Mouse (Mus musculus) retina, adult 2 months (tissue): ENCODE data around the gene Neto2.
"Not testable (repeated sequence)": the region's sequence is repeated elsewhere in the genome, so short reads cannot be mapped to it uniquely, and the experiment has no call there.

Source experiments
- DNase-seq: peaks from one replicate; pipeline ENCODE4 v3.0.0-alpha.2; 2012; ENCODE audit warnings: low read depth, low spot score

The Neto2 gene

DNA sequence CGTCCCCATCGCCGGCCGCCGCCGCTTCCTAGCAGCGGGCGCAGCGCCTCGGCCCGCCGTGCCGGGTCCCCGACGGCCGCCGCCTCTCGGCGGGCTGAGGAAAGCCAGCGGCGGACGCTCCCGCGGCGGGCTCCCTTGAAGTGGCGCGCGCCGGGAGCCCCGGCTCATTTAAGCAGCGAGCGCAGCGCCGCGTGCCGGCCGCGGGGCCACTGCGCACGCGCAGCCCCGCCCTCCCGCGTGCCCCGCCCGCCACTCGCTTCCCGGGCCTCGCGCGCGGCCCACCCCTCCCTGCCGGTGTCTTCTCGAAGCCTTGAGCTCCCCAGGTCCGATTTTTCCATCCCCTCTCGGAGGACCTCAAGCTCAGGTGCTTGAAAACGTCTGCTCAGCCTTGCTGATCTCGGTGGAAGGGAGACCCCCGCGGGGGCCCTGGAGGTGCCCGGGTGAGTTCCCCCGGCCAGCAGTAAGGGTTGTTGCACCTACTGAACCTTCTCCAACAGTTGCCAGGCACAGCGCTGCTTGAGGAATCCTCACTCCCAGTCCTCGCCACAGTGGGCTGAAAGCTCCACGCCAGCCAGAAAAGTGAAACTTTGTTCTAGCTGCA is at the start of gene Neto2:
Neto2 (minus strand) TSS at position 174 of the 601 bp plus-strand sequence.
- DNase-seq = peak; percentile 60

GRCm38 (mm10) chr8:85745053-85745452 is 44.3 kb upstream of the Neto2 start:
- no peak for DNase-seq

DNA sequence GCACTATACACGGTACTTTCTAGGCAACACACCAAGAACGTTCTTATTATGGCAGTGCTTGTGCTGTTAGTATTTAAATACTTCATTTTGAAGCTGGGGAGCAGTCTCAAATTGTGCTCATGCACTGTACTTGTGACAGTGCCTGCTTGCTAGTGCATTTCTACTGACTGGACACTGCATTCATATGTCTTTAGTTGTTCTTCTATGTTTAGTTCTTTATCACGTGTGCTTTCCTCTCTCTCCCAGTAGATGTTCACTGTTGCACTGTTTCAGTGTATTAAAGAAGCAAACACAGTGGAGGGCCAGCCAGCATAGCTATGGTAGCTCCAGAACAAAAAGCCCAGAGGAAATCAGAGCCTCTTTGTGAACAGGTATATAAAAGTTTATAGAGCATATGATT is 29.8 kb upstream of the Neto2 start:
- no peak for DNase-seq

- no peak for DNase-seq
Observed at GRCm38 (mm10) chr8:85717271-85717670, 16.5 kb upstream of the Neto2 start.

DNA sequence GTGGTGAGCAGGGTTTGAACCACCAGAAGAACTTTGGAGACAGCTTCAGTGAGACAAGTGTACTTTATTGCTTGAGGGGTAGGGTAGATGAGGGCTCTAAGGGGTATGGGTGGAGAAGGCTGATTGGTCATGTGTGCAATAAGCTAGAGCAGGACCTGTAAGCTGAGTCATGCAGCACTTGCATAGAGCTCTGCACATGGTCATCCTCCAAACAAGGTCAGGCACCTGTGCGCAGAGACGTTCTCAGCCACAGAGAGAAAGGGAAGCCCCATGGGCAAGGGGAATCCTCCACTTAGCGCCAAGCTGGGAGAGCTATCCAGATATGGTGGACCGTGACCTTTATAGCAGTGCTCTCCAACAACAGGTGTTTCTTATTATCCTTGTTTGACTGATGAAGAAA is 16.0 kb upstream of the Neto2 start:
- DNase-seq = no peak

- DNase-seq = no peak
Observed at GRCm38 (mm10) chr8:85706988-85707387, 6.3 kb upstream of the Neto2 start.

DNA sequence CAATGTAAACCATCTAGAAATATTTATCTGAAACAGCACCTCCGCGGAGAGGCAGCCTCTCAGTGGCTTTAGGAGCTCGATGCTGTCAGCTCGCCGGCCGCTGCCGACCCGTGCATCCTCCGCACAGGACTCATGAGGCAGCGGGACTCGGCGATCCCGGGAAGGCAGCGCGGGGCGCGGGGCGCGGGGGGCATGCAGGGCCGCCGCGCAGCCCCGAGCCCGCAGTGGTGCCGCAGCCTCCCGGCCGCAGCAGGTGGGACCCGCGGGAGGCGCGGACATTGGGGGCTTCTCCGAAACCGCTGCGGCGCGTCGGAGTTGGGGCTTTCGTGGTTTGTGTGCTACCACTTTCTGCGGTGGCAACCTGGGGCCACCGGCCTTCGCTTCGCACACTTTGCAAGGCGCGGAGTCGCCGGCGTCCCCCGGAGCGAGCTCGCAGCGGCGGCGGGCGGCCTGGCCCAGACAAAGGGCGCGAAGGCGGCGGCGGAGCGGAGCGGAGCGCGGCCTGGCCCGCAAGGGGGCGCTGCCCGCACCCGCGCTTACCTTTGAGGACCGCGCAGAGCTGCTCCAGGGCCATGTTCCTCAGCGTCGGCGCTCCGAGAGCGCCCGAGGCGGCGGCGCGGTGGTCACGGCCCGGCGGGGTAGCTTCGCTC is 498 bp downstream of the Neto2 start:
- DNase-seq = peak; percentile 34

DNA sequence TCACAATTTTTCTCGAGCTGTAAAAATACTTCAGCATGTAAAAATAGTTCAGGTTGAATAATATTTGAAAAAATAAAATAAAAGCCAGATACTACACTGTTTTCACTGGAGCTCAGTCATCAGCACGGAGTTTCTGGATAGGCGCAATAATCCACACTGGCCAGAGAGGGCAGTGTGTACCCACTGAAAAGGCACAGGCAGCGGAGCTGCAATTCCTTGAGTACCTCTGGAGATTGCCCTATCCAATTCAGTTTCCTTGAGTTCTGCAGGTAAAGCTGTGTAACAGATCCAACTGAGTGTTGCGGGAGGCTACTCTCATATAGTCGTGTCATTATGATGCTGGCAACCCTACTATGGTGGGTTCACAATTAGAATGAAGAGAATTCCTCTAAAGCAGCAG is 1.7 kb downstream of the Neto2 start:
- peak; percentile 55 for DNase-seq

DNA sequence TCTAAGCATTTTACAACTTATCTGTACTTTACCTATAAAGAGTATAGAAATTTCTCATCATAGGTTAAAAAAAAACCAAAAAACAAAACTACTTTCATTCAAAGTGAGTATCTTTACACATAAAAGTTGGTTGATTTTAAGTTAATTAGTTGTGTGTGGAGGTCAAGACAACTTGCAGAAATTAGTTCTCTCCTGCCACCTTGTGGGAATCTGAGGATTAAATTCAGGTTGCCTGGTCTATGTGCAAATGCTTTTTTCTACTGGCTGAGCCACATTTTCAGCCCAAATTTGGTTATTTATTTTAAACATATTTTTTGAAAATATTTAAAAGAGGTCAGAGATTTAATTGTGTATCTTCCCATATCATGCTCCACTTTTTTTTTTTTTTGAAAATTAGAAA is 35.6 kb downstream of the Neto2 start:
- DNase-seq = no peak

DNA sequence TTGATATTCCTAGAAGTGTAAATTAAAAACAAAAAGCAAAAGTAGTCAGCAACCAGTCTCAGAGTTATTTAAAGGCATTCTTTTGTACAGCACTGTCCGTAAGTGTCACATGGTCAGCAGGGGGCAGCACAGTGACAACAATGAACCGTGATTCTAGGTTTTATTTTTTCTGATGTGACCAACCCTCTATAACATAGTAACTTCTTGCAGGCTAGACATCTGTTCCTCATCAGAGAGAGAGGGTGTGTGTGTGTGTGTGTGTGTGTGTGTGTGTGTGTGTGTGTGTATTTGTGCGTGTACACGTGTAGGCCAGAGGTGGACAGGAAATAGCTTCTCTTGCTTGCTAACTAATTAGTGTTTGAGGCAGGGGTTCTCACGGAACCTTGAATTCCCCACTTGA is 38.7 kb downstream of the Neto2 start:
- peak; percentile 22 for DNase-seq

GRCm38 (mm10) chr8:85651201-85651600 is 49.5 kb downstream of the Neto2 start:
- no peak for DNase-seq

DNA sequence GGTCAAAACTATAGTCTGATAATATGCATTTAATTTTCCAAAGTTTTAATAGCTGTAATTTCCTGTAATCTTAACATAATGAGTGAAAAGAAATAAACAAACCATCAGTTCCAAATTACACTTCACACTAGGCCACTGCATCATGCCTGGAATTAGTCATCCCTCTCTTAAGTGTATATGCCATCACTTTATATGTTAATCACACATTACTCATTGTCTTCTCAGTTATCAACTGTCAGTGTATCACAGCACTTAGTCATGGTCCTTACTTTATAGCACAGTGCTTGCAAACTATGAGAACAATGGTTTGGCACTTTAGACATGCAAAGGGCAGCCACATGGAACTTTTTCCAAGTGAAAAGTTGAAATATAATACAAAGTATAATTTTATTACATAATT is 52.2 kb downstream of the Neto2 start:
- no peak for DNase-seq

DNA sequence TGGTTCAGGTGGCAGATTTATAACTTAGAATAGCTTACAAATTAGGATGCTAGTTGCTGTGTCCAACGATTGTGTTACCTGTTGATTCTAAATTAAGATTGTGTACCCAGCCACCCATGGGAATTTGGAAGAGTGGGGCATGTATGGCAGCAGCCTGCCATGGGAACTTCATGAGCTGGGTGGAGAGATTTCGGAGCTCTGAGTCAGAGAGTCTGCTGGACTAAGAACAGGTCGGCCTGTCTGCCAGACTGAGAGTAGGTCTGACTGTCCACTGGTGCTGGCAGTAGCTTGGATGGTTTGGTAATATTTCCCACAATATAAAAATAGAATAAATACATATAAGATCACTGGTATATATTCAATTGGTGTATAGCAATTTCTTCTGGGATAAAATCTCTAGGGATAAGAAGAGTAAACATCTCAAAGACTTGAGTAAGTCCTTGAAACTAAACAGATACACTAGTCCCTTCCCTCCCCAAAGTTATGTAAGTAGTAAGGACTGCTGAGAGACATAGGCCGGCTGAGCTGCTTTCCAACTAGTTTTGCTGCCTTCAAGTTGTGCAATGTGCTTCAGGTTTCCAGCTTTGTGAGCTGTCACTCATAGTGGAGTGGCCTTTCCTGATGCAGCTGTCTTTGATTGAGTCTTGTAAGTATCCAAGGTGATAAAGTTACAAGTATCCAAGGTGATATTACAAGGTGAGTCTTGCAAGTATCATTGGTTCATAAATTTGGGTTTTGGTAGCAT is 55.6 kb downstream of the Neto2 start:
- DNase-seq = no peak

DNA sequence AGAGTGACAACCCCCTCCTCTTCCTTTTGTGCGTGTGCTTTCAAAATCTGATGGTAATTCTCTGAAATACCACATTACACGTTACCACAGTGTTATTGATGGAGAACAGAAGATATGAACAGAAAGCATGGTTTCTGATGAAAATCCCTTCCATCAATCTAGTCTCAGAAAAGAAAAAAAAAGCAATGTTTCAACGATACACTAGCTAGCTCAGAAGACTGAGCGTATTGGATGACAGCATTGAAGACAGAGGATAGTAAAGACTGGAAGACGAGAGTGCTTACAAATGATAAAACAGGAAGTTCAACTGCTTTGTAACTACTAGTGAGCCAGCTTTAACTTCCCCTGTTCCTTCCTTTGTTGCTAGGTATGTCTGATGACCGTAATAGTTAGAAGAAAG is 76.3 kb downstream of the Neto2 start:
- no peak for DNase-seq

- DNase-seq = no peak
Observed at GRCm38 (mm10) chr8:85623246-85623645, 77.5 kb downstream of the Neto2 start.

DNA sequence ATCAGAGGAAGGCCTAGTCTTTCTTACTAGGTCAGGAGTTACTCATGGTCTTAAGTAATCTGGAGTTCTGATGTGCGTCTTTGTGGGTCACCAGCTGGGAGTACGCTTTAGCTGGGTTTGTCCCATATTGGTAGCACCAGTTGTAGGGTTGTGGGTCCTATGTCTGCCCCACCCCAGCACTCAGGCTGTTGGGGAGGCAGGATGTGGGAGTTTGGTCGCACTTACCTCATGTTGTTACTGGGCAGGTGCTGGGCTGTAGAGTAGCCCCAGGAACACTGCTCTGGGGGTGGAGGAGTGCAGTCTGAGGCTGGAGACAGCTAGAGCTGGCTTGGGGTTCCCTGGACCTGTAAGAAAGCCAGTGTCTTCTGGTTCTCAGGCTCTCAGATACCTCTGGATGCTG is 81.9 kb downstream of the Neto2 start:
- DNase-seq = no peak

DNA sequence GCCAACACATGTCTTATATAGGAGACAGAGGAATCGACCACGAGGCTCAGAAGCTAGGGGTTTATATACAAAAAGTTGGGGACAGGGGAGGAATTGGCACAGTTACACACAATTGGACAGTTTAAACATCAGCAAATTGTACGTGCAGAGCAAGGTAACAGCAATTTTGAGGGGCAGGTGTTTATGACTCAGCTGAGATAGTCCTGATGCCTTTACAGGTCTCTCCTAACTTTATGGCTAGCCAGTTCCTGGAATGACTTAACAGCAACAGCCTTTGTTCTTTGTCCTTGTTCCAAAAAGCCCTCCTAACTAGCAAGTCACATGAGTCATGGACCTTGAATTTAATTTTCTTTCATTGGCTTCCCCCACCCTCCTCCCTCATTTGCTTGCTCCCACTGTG is 83.6 kb downstream of the Neto2 start:
- not testable (repeated sequence) for DNase-seq

- DNase-seq = no peak
Observed at GRCm38 (mm10) chr8:85608836-85609235, 91.9 kb downstream of the Neto2 start.

- no peak for DNase-seq
Observed at GRCm38 (mm10) chr8:85607804-85608203, 92.9 kb downstream of the Neto2 start.

GRCm38 (mm10) chr8:85606974-85607373 is 93.8 kb downstream of the Neto2 start:
- DNase-seq = no peak

DNA sequence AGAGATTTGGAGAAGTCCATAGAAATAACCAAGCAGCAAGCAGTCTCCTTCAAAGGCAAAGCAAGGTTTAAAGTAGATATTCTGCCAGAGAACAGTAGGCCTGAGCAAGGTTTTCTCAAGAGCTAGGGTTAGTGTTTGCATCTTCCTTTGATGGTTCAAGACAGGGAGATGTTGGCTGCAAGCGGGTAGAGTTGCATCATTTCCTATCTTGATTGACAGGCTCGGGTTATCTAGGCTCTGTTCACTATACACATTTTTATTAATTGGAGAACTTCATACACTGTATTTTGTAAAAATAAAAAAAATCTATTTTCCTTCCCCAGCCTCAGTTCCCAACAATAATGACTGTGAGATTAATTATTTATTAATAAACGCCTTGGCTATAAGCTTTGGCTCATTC is 94.2 kb downstream of the Neto2 start:
- no peak for DNase-seq

DNA sequence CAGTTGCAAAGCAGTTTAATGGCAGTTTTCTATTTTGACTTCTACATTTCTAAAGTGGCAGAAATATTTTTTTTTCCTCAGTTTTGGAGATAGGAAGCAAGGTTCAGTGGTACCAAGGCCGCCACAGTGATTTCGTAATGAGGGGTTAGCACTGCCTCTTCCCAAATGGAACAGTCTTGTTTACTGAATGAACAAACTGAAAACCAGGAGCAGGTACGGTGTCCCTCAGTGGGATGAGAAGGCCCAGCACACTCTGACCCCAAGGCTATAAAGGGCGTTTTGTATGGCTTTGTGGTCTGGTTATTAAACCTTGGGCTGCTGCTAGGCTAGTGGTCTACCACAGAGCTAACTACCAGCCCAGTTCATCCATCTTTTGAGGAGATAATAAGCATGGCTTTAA is 96.5 kb downstream of the Neto2 start:
- no peak for DNase-seq
